Mouse (Mus musculus) spleen, adult 2 months (tissue): ENCODE measurements around the gene Farp2.

Experiments used
- CTCF ChIP-seq: fragments of 200-500 bp; IDR thresholded peaks from 2 replicates; pipeline ENCODE4 v1.5.1; 2011; ENCODE audit warnings: mild to moderate bottlenecking, inconsistent platforms; ENCODE audit not compliant: insufficient read depth, insufficient read length, insufficient replicate concordance; ENCODE audit errors: extremely low read depth
- POLR2A ChIP-seq: fragments of 200-500 bp; IDR thresholded peaks from 2 replicates; pipeline ENCODE4 v1.6.1; 2011; ENCODE audit warnings: low read depth, low read length, inconsistent platforms

GRCm38 (mm10) chr1:93512351-93512690, 442 bp downstream of the Farp2 start:
- no peak for TF ChIP-seq CTCF
- no peak for TF ChIP-seq POLR2A
